Mouse (Mus musculus): Measurements from ENCODE around the gene Ccm2. TPM values are rescaled to one million over a fixed set of nuclear protein-coding genes. Genes with fewer than 3 reads are reported as not detected.
A peak's percentile ranks its signal among the peaks of the same experiment; 100 is the strongest.

Ccm2 gene
- polyA plus RNA-seq, 1 experiment, result 24.8 TPM

DNA sequence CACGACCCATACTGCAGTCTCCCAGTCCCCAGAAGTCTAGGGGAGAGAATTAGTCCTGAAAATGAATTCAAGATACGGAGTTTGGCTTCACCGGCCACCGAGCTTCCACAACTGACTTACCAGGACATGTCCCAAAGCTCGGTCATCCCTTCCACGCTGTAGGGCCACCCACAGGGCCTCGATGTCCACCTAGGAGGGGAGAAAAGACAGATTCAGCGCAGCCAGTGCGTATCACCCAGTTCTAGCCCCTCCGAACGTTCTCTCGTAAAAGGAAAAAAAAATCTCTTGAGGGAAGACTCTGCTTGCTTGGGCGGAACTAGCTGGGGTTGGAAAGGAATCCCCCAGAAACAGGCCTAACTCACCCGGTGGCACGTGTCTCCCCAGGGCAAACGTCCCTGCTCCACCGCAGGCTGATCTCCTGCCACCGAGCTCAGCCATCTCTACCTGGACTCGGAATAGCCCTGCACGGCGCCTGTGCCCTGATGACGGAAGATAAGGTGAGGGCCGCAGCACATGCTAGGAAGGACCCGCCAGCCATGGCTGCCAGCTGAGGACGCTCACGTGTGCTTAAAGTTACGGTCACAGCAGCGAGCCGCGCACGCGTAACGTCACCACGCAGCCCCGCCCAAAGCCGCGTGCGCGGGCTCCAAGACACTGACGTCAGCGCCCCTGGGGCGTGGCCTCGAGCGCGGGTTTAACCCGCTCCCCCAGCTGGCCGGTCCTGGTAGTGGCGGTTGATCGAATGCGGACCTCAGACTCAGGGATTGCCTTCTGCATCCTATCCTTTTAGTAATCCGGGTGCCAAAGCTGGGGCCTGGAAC is 18.3 kb upstream of the Ccm2 start:
- peaks cover 41% of the 10 kb centered on the region for H3K4me1 ChIP-seq

GRCm38 (mm10) chr11:6529961-6530360 is 16.7 kb upstream of the Ccm2 start:
- no peaks in the 10 kb centered on the region for H3K9me3 ChIP-seq
- no peaks in the 10 kb centered on the region for H3K27me3 ChIP-seq (replicated peaks)
- no peak overlapping the region for H3K4me3 ChIP-seq (replicated peaks)
- H3K36me3 ChIP-seq (replicated peaks; ENCODE audit: low read length), result peaks cover 19% of the 10 kb centered on the region
- TF ChIP-seq FLI1 (IDR thresholded peaks at IDR 0.05; ENCODE audit: low read length) (no peak), GATA1 (IDR thresholded peaks at IDR 0.05; ENCODE audit: borderline replicate concordance, low read length) (no peak)
- H3K4me1 ChIP-seq, result peaks cover 30% of the 10 kb centered on the region

More for the DNA sequence above, 18.3 kb upstream of the Ccm2 start:
- Histone ChIP-seq H3K36me3 (replicated peaks; ENCODE audit: low read length) (peaks cover 34% of the 10 kb centered on the region), H3K9me3 (no peaks in the 10 kb centered on the region), H3K27me3 (replicated peaks) (no peaks in the 10 kb centered on the region), H3K4me3 (replicated peaks) (peak overlapping the region; percentile 96)
- TF ChIP-seq GATA1 (IDR thresholded peaks at IDR 0.05; ENCODE audit: borderline replicate concordance, low read length) (no peak), FLI1 (IDR thresholded peaks at IDR 0.05; ENCODE audit: low read length) (no peak)

- Histone ChIP-seq H3K27me3 (replicated peaks) (no peaks in the 10 kb centered on the region), H3K9me3 (no peaks in the 10 kb centered on the region), H3K4me1 (peaks cover 22% of the 10 kb centered on the region), H3K4me3 (replicated peaks) (no peak overlapping the region), H3K36me3 (replicated peaks; ENCODE audit: low read length) (peaks cover 11% of the 10 kb centered on the region)
- TF ChIP-seq GATA1 (IDR thresholded peaks at IDR 0.05; ENCODE audit: borderline replicate concordance, low read length) (no peak), FLI1 (IDR thresholded peaks at IDR 0.05; ENCODE audit: low read length) (no peak)
Measured at GRCm38 (mm10) chr11:6530746-6531145, 15.9 kb upstream of the Ccm2 start.

GRCm38 (mm10) chr11:6544683-6545082 is 2.0 kb upstream of the Ccm2 start:
- Histone ChIP-seq H3K9me3 (no peaks in the 10 kb centered on the region), H3K4me1 (peaks cover 40% of the 10 kb centered on the region), H3K27me3 (replicated peaks) (no peaks in the 10 kb centered on the region), H3K4me3 (replicated peaks) (no peak overlapping the region), H3K36me3 (replicated peaks; ENCODE audit: low read length) (peaks cover 4% of the 10 kb centered on the region)
- no peak for TF ChIP-seq GATA1 (IDR thresholded peaks at IDR 0.05; ENCODE audit: borderline replicate concordance, low read length)
- no peak for TF ChIP-seq FLI1 (IDR thresholded peaks at IDR 0.05; ENCODE audit: low read length)

GRCm38 (mm10) chr11:6545186-6545856 is 1.4 kb upstream of the Ccm2 start:
- peaks cover 10% of the 10 kb centered on the region for H3K36me3 ChIP-seq (replicated peaks; ENCODE audit: low read length)
- no peaks in the 10 kb centered on the region for H3K9me3 ChIP-seq
- H3K27me3 ChIP-seq (replicated peaks), result no peaks in the 10 kb centered on the region
- H3K4me3 ChIP-seq (replicated peaks), result peak overlapping the region; percentile 70
- TF ChIP-seq FLI1 (IDR thresholded peaks at IDR 0.05; ENCODE audit: low read length), result no peak
- TF ChIP-seq GATA1 (IDR thresholded peaks at IDR 0.05; ENCODE audit: borderline replicate concordance, low read length), result no peak
- peaks cover 40% of the 10 kb centered on the region for H3K4me1 ChIP-seq

GRCm38 (mm10) chr11:6545857-6546192 is 862 bp upstream of the Ccm2 start:
- H3K9me3 ChIP-seq, result no peaks in the 10 kb centered on the region
- TF ChIP-seq GATA1 (IDR thresholded peaks at IDR 0.05; ENCODE audit: borderline replicate concordance, low read length) (no peak), FLI1 (IDR thresholded peaks at IDR 0.05; ENCODE audit: low read length) (no peak)
- H3K4me3 ChIP-seq (replicated peaks), result peak overlapping the region; percentile 94
- no peaks in the 10 kb centered on the region for H3K27me3 ChIP-seq (replicated peaks)
- H3K36me3 ChIP-seq (replicated peaks; ENCODE audit: low read length), result peaks cover 12% of the 10 kb centered on the region
- peaks cover 40% of the 10 kb centered on the region for H3K4me1 ChIP-seq

GRCm38 (mm10) chr11:6547037-6547680 is 472 bp downstream of the Ccm2 start:
- TF ChIP-seq GATA1 (IDR thresholded peaks at IDR 0.05; ENCODE audit: borderline replicate concordance, low read length) (no peak), FLI1 (IDR thresholded peaks at IDR 0.05; ENCODE audit: low read length) (no peak)
- H3K36me3 ChIP-seq (replicated peaks; ENCODE audit: low read length), result peaks cover 19% of the 10 kb centered on the region
- no peaks in the 10 kb centered on the region for H3K27me3 ChIP-seq (replicated peaks)
- H3K9me3 ChIP-seq, result no peaks in the 10 kb centered on the region
- H3K4me1 ChIP-seq, result peaks cover 38% of the 10 kb centered on the region
- peak overlapping the region; percentile 94 for H3K4me3 ChIP-seq (replicated peaks)

- Histone ChIP-seq H3K4me1 (peaks cover 37% of the 10 kb centered on the region), H3K4me3 (replicated peaks) (peak overlapping the region; percentile 94), H3K9me3 (no peaks in the 10 kb centered on the region), H3K36me3 (replicated peaks; ENCODE audit: low read length) (peaks cover 24% of the 10 kb centered on the region), H3K27me3 (replicated peaks) (no peaks in the 10 kb centered on the region)
- TF ChIP-seq FLI1 (IDR thresholded peaks at IDR 0.05; ENCODE audit: low read length) (no peak), GATA1 (IDR thresholded peaks at IDR 0.05; ENCODE audit: borderline replicate concordance, low read length) (no peak)
Measured at GRCm38 (mm10) chr11:6547696-6548325, 1.1 kb downstream of the Ccm2 start.

DNA sequence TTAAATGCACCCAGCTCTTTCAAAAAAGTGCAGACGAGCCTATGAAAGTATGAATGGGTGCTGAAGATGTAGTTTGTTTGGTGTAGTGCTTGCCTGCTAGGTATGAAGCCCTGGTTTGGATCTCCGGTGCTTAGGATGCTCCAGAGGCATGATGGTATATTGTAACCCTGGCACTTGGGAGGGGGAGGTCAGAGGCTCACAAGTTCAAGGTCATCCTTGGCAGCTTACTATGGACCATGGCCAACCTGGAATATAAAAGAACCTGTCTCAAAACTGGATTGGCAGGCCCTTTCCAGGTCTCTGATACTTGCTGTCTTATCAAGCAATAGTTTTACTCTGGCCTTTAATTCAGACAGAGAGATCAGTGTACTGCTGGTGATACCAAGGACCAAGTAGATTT is 3.1 kb downstream of the Ccm2 start:
- H3K36me3 ChIP-seq (replicated peaks; ENCODE audit: low read length), result peaks cover 37% of the 10 kb centered on the region
- no peaks in the 10 kb centered on the region for H3K27me3 ChIP-seq (replicated peaks)
- TF ChIP-seq FLI1 (IDR thresholded peaks at IDR 0.05; ENCODE audit: low read length) (no peak), GATA1 (IDR thresholded peaks at IDR 0.05; ENCODE audit: borderline replicate concordance, low read length) (no peak)
- H3K4me1 ChIP-seq, result peaks cover 53% of the 10 kb centered on the region
- H3K4me3 ChIP-seq (replicated peaks), result no peak overlapping the region
- H3K9me3 ChIP-seq, result no peaks in the 10 kb centered on the region
